Mouse (Mus musculus) frontal cortex, postnatal 36 days (tissue): ENCODE data around the gene Slc22a28.
"Not testable (repeated sequence)": the region's sequence is repeated elsewhere in the genome, so short reads cannot be mapped to it uniquely, and the experiment has no call there.

ENCODE experiments used
- DNase-seq, 2 experiments: peaks; one replicate each; pipeline ENCODE4 v3.0.0; 2022; ENCODE audit warnings: low spot score in 2 of 2

Slc22a28 gene

DNA sequence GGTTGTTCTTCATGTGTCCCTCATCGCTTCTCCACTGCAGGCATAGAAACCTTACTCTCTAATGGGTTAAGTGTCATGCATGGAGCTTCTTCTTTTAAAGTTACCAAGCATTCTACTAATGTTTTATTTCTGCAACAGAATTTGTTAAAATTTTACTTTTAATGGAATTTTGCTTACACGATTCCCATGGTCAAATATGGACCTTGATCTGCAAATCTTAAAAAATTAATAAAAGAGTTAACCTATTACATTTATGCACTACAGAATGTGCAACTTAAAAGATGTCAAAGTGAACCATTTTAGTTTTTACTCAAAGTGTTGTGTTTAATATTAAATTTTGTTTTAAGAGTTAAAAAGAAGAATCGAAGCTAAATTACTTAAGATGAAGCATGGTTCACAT lies at the start of gene Slc22a28:
Gene Slc22a28, minus strand, starts transcription at position 102 of the 400 bp plus-strand sequence.
- DNase-seq: not testable (repeated sequence)

DNA sequence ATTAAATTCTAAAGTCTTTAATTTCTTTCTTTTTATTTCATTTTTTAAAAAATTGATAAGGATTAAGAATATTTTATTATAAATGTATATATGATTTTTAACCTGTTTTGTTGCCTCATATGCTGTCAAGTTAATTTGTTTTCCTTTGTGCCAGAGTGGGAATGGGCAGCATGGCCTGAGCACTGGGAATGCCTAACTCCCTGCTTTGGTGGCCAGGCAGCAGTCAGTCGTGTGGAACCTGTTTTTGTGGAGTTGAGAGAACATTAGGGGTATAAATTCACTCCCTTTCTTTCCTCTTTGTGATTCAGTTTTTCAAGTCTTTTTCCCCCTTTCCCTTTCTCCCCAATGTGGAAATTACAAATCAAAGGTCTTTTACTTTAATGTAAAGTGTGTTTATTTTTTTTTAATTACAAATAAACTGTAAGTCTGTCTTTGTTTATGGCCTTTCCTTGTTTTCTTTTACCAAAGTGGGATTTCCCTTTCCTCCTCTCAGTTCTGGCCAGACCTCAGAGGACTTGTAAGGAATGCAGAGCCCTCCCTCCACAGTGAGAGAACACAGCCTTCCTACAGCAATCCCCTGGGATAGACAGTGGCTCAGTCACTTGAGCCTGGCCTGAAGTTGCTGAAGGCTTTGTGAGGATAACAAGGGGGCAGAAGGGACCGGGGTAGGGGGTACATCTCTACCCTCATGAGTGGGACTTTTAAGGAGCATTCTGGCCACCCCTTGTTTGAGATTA lies 17.2 kb upstream of the Slc22a28 start:
- DNase-seq: no peak

DNA sequence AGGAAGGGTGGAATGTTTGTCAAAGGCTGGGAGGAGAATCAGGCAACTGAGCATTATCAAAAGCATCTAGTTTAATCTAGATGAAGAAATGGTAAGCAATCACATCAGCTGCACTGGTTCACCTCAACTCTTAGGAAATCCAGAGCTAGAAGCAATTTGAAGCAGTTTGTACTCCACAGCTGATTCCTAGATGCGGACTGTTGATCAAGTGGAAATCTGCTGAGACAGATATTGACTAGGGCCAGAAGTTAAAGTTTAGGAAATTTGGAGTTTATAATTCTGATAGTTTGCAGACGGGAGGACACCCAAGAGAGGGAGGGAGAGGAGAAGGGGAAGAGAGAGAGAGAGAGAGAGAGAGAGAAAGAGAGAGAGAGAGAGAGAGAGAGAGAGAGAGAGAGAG lies 10.9 kb upstream of the Slc22a28 start:
- DNase-seq: not testable (repeated sequence)

DNA sequence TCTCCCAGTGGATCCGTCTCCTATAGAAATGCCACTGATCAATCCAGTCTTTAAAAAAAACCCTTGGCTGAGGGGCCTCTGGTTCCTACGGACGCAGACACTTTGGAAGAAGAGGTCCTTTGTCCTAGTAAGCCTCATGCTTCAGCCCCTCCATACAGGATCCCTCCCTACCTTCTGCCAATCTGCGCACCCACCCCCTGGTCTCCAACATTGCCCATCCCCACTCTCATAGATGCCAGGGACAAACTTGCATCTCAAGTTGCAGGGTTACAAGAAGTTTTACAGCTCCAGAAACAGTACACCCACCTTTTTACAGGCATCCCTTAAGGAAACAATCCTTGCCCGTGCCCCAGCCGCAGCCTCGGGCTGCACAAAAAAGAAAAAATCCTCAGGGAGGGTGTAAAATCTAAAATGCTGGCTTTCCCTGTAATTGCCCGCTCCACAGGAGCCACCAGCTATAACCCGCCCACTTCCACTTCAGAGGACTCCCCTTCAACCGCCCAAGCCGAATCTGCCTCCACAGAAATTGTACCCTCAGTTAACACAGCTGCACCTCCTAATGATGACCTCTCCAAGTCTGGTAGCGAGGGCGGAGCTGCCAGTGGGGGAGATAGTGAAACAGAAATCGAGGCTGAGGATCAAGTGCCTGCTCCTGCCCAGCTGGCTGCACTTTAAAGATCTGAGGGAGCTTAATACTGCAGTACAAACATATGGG lies 2.5 kb upstream of the Slc22a28 start:
- DNase-seq: not testable (repeated sequence)

DNA sequence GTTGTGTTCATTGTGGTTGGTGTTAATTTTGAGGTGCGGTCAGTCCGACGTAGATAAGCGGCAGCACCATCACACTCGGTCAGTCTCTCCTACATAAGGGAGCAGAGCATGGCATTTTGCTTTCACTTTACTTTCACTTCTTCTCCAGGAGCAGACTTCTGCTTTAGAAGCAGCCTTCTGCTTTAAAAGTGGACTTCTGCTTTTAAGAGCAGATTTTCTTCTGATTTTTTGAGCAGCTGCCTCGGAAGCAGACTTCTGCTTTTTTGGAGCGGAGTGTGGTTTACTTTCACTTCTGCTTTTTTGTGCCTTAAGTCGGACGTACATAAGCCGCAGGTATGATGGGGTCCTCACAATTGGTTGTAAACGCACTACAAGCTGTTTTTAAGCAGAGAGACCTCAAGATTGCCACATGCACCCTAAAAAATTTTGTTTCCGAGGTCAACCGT lies 111.9 kb downstream of the Slc22a28 start:
- peak in 1 of 2 experiments; percentile 0 for DNase-seq

DNA sequence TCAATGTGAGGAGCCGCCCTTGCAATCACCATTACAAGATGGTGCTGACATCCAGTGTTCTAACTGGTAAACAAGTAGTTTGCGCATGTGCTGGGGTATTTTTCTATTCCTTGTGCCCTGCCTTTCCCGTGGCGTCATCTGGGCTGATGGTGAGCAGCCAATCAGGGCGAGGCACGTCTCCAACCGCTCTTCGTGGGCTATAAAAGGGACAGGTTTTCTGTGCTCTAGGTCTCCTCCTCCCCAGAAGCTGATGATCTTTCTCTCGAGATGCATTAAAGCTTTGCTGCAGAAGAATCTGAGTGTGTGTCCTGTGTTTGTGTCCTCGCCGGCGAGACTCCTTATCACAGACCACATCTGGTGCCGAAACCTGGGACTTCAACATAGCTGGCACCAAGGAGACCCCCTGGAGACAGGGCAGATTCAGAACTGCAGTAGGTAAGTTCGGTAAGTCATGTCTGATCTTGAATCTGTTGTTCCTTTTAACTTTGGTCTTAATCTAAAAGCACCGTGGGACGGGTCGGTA lies 112.4 kb downstream of the Slc22a28 start:
- not testable (repeated sequence) for DNase-seq

DNA sequence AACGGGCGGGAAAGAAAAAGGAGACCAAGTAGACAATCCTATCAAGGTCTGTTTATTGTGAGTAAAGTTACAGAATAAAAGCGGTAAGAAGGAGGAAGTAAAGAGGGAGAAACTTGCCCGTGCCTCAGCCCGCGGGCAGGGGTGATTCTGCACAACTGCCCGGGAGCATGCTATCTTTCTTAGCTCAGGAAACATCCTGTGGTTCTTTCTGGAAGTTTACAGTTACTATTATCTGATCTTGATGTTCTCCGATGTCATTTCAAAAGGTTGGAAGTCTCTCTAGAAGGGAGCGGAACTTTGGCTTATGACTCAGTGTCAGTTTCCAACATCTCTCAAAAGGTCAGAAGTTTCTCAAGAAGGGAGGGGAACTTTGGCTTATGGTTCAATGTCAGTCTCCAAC lies 113.2 kb downstream of the Slc22a28 start:
- not testable (repeated sequence) for DNase-seq
